Mouse (Mus musculus) forebrain, postnatal 0 days (tissue): ENCODE results near the gene Bpifa1. TPM values are rescaled to one million over a fixed set of nuclear protein-coding genes. Genes with fewer than 3 reads are reported as not detected.
"Not testable (repeated sequence)": the region's sequence is repeated elsewhere in the genome, so short reads cannot be mapped to it uniquely, and the experiment has no call there.

ENCODE experiments used
- ATAC-seq: fragments of 200-750 bp; cut with Nextera tagmentation; 2 replicates; pipeline ENCODE4 v1.8.0; 2017; ENCODE audit warnings: mild to moderate bottlenecking, moderate library complexity
- DNase-seq: peaks from one replicate; pipeline ENCODE4 v3.0.0-alpha.2; 2015
- H3K27ac ChIP-seq: fragments of 300-500 bp; sonication (generic); 2 replicates; pipeline ENCODE4 v1.5.1; 2014; ENCODE audit warnings: low read depth, mild to moderate bottlenecking, antibody characterized with exemption, low read length, moderate library complexity, mixed read lengths
- H3K27me3 ChIP-seq: fragments of 300-500 bp; sonication (generic); 2 replicates; pipeline ENCODE4 v1.6.1; 2014; ENCODE audit warnings: mild to moderate bottlenecking, low read length, mixed read lengths; ENCODE audit not compliant: insufficient read depth
- H3K36me3 ChIP-seq: fragments of 300-500 bp; sonication (generic); 2 replicates; pipeline ENCODE4 v1.6.1; 2014; ENCODE audit warnings: mild to moderate bottlenecking, moderate library complexity; ENCODE audit not compliant: insufficient read depth
- H3K4me1 ChIP-seq: fragments of 300-500 bp; sonication (generic); 2 replicates; pipeline ENCODE4 v1.6.1; 2014; ENCODE audit warnings: antibody characterized with exemption; ENCODE audit not compliant: insufficient read depth
- H3K4me2 ChIP-seq: fragments of 300-500 bp; sonication (generic); 2 replicates; pipeline ENCODE4 v1.6.1; 2014; ENCODE audit warnings: low read depth, mild to moderate bottlenecking, moderate library complexity
- H3K4me3 ChIP-seq: fragments of 300-500 bp; sonication (generic); 2 replicates; pipeline ENCODE4 v1.5.1; 2014; ENCODE audit warnings: low read depth, low read length, mixed read lengths
- H3K9ac ChIP-seq: fragments of 300-500 bp; sonication (generic); 2 replicates; pipeline ENCODE4 v1.6.1; 2014; ENCODE audit warnings: mild to moderate bottlenecking
- H3K9me3 ChIP-seq: fragments of 300-500 bp; sonication (generic); 2 replicates; pipeline ENCODE4 v1.6.1; 2016; ENCODE audit warnings: low read length
- CTCF ChIP-seq: sonication (generic); IDR thresholded peaks from 2 replicates; pipeline ENCODE4 v1.5.1; 2016; ENCODE audit warnings: antibody characterized with exemption, control low read depth, low read depth
- WGBS: fragments of 180-500 bp; shearing (Covaris S2); extraction: QIAGEN DNeasy Blood & Tissue Kit; methylation state at CpG from one replicate; pipeline ENCODE4 v1.1.7; 2014; 5-methylcytosine and 5-hydroxymethylcytosine counted together
- polyA plus RNA-seq: library from polyadenylated mRNA; unstranded; fragments of >200 nt; fragmentation: Nextera tagmentation; extraction: Ambion mirVana; gene quantifications from 2 replicates; pipeline ENCODE4 v1.2.1, GENCODE M21; 2015
- total RNA-seq: library from RNA; depleted of rRNA; stranded (reverse); fragments of >200 nt; gene quantifications from 2 replicates; pipeline ENCODE4 v1.2.3, GENCODE M21; 2014

Bpifa1 gene
- total and polyA plus RNA-seq, 2 experiments from 2014 or later: 0.48 to 2.0 TPM

GRCm38 (mm10) chr2:154162307-154162706 is 19.6 kb downstream of the Bpifa1 start, which contains the start of gene Bpifa5:
Gene Bpifa5 (plus strand): TSS chr2:154162607.
- H3K36me3 ChIP-seq: no peaks in the 10 kb centered on the region

GRCm38 (mm10) chr2:154163306-154163705 is 20.6 kb downstream of the Bpifa1 start:
- Histone ChIP-seq H3K27ac (no peak overlapping the region), H3K4me1 (no peaks in the 10 kb centered on the region), H3K36me3 (no peaks in the 10 kb centered on the region), H3K9me3 (0 out of 2 replicates have a peak, but pooled peaks cover 3% of the 10 kb centered on the region), H3K4me2 (no peak overlapping the region), H3K27me3 (no peaks in the 10 kb centered on the region), H3K9ac (no peak overlapping the region), H3K4me3 (no peak overlapping the region)
- DNase-seq: no peak
- TF ChIP-seq CTCF: no peak
- ATAC-seq: peak; percentile 45; the same call in 1 of the 2 replicates
- 84% methylated on average over 5 of the region's 5 CpGs for WGBS

More at GRCm38 (mm10) chr2:154162307-154162706, 19.6 kb downstream of the Bpifa1 start, which contains the start of gene Bpifa5:
- no peak for TF ChIP-seq CTCF
- 86% methylated on average over 8 of the region's 8 CpGs for WGBS
- H3K27ac ChIP-seq: no peak within 1 kb of the TSS
- DNase-seq (no peak), ATAC-seq (no peak)
- H3K9me3 ChIP-seq: 0 out of 2 replicates have a peak, but pooled peaks cover 3% of the 10 kb centered on the region
- no peaks in the 10 kb centered on the region for H3K27me3 ChIP-seq
- H3K9ac ChIP-seq: no peak within 1 kb of the TSS
- H3K4me1 ChIP-seq: no peaks in the 10 kb centered on the region
- H3K4me3 ChIP-seq: no peak within 1 kb of the TSS
- H3K4me2 ChIP-seq: no peak within 1 kb of the TSS

GRCm38 (mm10) chr2:154169172-154169571 is 26.5 kb downstream of the Bpifa1 start:
- DNase-seq: no peak
- WGBS: 82% methylated on average over 3 of the region's 3 CpGs
- no peaks in the 10 kb centered on the region for H3K27me3 ChIP-seq
- TF ChIP-seq CTCF: no peak
- H3K36me3 ChIP-seq: no peaks in the 10 kb centered on the region
- no peak overlapping the region for H3K4me2 ChIP-seq
- H3K4me1 ChIP-seq: no peaks in the 10 kb centered on the region
- no peak overlapping the region for H3K27ac ChIP-seq
- no peak overlapping the region for H3K9ac ChIP-seq
- no peak overlapping the region for H3K4me3 ChIP-seq
- ATAC-seq: no peak
- no peaks in the 10 kb centered on the region for H3K9me3 ChIP-seq

DNA sequence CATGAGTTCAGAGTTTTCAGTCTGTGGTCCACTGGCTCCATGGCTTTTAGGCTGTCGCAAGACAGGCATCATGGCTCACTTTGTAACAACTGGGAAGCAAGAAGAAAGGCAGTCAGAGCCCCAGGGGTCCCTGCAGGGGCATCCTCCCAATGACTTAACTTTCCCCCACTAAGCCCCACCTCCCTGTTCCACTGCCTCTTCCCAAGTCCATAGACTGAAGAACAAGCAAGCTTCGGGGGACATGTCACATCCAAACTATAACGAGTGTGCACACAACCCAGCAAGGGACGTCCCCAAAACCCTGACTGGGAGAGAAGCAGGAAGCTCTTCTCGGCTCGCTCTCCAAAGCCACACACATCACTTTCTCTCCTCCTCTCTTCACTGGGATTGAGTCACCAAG is 28.9 kb downstream of the Bpifa1 start:
- Histone ChIP-seq H3K4me1 (no peaks in the 10 kb centered on the region), H3K9ac (no peak overlapping the region), H3K4me3 (no peak overlapping the region), H3K36me3 (no peaks in the 10 kb centered on the region), H3K4me2 (no peak overlapping the region), H3K9me3 (no peaks in the 10 kb centered on the region), H3K27me3 (no peaks in the 10 kb centered on the region), H3K27ac (no peak overlapping the region)
- ATAC-seq: no peak
- TF ChIP-seq CTCF: no peak
- WGBS: 75% methylated on average over 6 of the region's 6 CpGs
- DNase-seq: no peak

- ATAC-seq: no peak
- Histone ChIP-seq H3K4me1 (no peaks in the 10 kb centered on the region), H3K36me3 (no peaks in the 10 kb centered on the region), H3K9ac (no peak overlapping the region), H3K27me3 (no peaks in the 10 kb centered on the region), H3K9me3 (no peaks in the 10 kb centered on the region), H3K27ac (no peak overlapping the region), H3K4me3 (no peak overlapping the region), H3K4me2 (no peak overlapping the region)
- 42% methylated on average over 1 of the region's 1 CpGs for WGBS
- peak; percentile 66 for DNase-seq
- TF ChIP-seq CTCF: peak; percentile 86
These were observed 30.6 kb downstream of the Bpifa1 start for GRCm38 (mm10) chr2:154173313-154173712.

DNA sequence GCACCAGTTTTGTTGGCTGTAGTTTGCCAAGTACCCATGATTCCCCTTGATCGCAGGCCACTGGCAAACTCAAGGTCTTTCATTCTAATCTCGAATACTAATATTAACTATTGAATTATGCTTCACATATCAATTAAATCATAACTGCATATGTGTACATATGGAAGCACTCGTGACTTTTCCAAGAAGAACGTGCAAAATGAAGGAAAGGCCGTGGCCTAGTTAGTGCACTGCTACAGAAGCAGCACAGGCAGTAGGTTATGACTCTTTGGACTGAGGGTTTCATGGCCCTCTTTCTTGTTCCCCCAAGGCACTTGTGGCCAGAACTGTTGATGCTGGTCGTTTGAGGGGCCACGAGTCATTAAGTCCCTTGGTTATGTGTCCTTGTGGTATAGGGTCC is 39.2 kb downstream of the Bpifa1 start:
- H3K27ac ChIP-seq, H3K36me3 ChIP-seq, H3K9me3 ChIP-seq, DNase-seq, H3K4me1 ChIP-seq, ATAC-seq, H3K4me2 ChIP-seq, H3K27me3 ChIP-seq, H3K4me3 ChIP-seq, H3K9ac ChIP-seq: not testable (repeated sequence)
- WGBS: 83% methylated on average over 7 of the region's 7 CpGs

DNA sequence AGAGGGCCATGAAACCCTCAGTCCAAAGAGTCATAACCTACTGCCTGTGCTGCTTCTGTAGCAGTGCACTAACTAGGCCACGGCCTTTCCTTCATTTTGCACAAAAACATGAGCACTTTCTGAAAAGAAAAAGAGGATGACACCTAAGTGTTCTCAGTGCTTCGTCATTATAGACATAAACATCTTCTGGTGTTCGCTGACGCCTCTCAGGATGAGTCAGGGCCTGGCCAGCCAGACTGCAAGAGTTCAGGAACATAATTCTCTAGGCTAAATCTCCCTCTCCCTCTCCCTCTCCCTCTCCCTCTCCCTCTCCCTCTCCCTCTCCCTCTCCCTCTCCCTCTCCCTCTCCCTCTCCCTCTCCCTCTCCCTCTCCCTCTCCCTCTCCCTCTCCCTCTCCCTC is 40.4 kb downstream of the Bpifa1 start:
- H3K4me3 ChIP-seq, H3K4me1 ChIP-seq, H3K4me2 ChIP-seq, H3K27me3 ChIP-seq, H3K27ac ChIP-seq, DNase-seq, ATAC-seq, H3K9ac ChIP-seq, H3K36me3 ChIP-seq, H3K9me3 ChIP-seq: not testable (repeated sequence)
- WGBS: 78% methylated on average over 4 of the region's 4 CpGs

DNA sequence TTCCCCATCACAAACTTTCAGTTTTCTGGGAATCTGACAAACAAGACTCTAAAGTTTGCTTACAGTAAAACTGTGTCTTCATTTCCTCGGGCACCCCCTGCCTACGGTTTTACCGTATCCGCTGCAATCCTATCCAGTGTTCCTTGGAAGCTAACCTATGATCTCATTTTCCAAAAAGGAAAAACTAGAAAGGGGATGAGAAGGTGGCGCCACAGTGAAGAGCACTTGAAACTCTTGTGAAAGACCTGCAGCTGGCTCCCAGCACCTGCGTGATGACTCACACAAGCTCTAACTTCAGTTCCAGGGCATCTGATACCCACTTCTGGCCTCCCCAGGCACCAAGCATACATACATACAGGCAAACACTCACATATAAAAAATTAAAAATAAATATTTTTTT is 42.6 kb downstream of the Bpifa1 start:
- no peak for ATAC-seq
- Histone ChIP-seq H3K4me3 (no peak overlapping the region), H3K4me2 (no peak overlapping the region), H3K27ac (no peak overlapping the region), H3K4me1 (no peaks in the 10 kb centered on the region), H3K9ac (no peak overlapping the region), H3K27me3 (no peaks in the 10 kb centered on the region), H3K36me3 (no peaks in the 10 kb centered on the region), H3K9me3 (no peaks in the 10 kb centered on the region)
- TF ChIP-seq CTCF: no peak
- DNase-seq: no peak
- WGBS: 80% methylated on average over 6 of the region's 6 CpGs
